Mouse (Mus musculus) hindbrain, embryonic 16.5 days (tissue): ENCODE results near the gene Hc. TPM values are rescaled to one million over a fixed set of nuclear protein-coding genes. Genes with fewer than 3 reads are reported as not detected.

Experiments used
- ATAC-seq: fragments of 200-750 bp; cut with Nextera tagmentation; 2 replicates; pipeline ENCODE4 v1.8.0; 2017; ENCODE audit warnings: moderate TSS enrichment, moderate library complexity
- H3K27ac ChIP-seq: fragments of 300-500 bp; sonication (generic); 2 replicates; pipeline ENCODE4 v1.5.1; 2014; ENCODE audit warnings: low read depth, mild to moderate bottlenecking, control low read depth, low read length, moderate library complexity
- H3K27me3 ChIP-seq: fragments of 300-500 bp; sonication (generic); replicated peaks from 2 replicates; pipeline ENCODE4 v1.6.1; 2014; ENCODE audit warnings: low read length; ENCODE audit not compliant: control insufficient read depth, insufficient read depth
- H3K36me3 ChIP-seq: fragments of 300-500 bp; sonication (generic); 2 replicates; pipeline ENCODE4 v1.6.1; 2014; ENCODE audit warnings: mild to moderate bottlenecking, low read length, moderate library complexity, mixed read lengths; ENCODE audit not compliant: control insufficient read depth, insufficient read depth
- H3K4me1 ChIP-seq: fragments of 300-500 bp; sonication (generic); 2 replicates; pipeline ENCODE4 v1.6.1; 2014; ENCODE audit warnings: low read depth, low read length; ENCODE audit not compliant: control insufficient read depth, insufficient read depth
- H3K4me2 ChIP-seq: fragments of 300-500 bp; sonication (generic); 2 replicates; pipeline ENCODE4 v1.6.1; 2014; ENCODE audit warnings: mild to moderate bottlenecking, low read length, control low read depth, moderate library complexity
- H3K4me3 ChIP-seq: fragments of 300-500 bp; sonication (generic); 2 replicates; pipeline ENCODE4 v1.5.1; 2014; ENCODE audit warnings: mild to moderate bottlenecking, low read length, control low read depth, moderate library complexity
- H3K9ac ChIP-seq: fragments of 300-500 bp; sonication (generic); 2 replicates; pipeline ENCODE4 v1.6.1; 2014; ENCODE audit warnings: low read depth, mild to moderate bottlenecking, control low read depth, low read length, moderate library complexity
- H3K9me3 ChIP-seq: fragments of 300-500 bp; sonication (generic); 2 replicates; pipeline ENCODE4 v1.6.1; 2014; ENCODE audit warnings: mild to moderate bottlenecking, low read length, moderate library complexity; ENCODE audit not compliant: control insufficient read depth
- WGBS: fragments of 180-500 bp; shearing (Covaris S2); extraction: QIAGEN DNeasy Blood & Tissue Kit; methylation state at CpG from one replicate; pipeline ENCODE4 v1.1.7; 2014; 5-methylcytosine and 5-hydroxymethylcytosine counted together
- polyA plus RNA-seq: library from polyadenylated mRNA; unstranded; fragments of >200 nt; fragmentation: Nextera tagmentation; extraction: Ambion mirVana; gene quantifications from 2 replicates; pipeline ENCODE4 v1.2.1, GENCODE M21; 2015

Gene Hc
- polyA plus RNA-seq, 1 experiment from 2014 or later: 0.24 TPM

GRCm38 (mm10) chr2:34987595-34987994 is 73.6 kb downstream of the Hc start:
- Histone ChIP-seq H3K27me3 (no peaks in the 10 kb centered on the region), H3K4me3 (no peak overlapping the region), H3K36me3 (no peaks in the 10 kb centered on the region), H3K9me3 (no peaks in the 10 kb centered on the region), H3K4me2 (no peak overlapping the region), H3K4me1 (peaks cover under 1% of the 10 kb centered on the region; the same call in 1 of the 2 replicates), H3K27ac (no peak overlapping the region), H3K9ac (no peak overlapping the region)
- ATAC-seq: no peak
- WGBS: 77% methylated on average over 1 of the region's 1 CpGs

GRCm38 (mm10) chr2:34984885-34985284 is 76.4 kb downstream of the Hc start:
- no peak for ATAC-seq
- 76% methylated on average over 8 of the region's 8 CpGs for WGBS

GRCm38 (mm10) chr2:34982906-34983698 is 78.1 kb downstream of the Hc start:
- Histone ChIP-seq H3K4me3 (no peak overlapping the region), H3K36me3 (no peaks in the 10 kb centered on the region), H3K4me2 (no peak overlapping the region), H3K27me3 (no peaks in the 10 kb centered on the region), H3K4me1 (peaks cover 4% of the 10 kb centered on the region), H3K9ac (no peak overlapping the region), H3K9me3 (no peaks in the 10 kb centered on the region), H3K27ac (no peak overlapping the region; the same call in 1 of the 2 replicates)
- 72% methylated on average over 11 of the region's 11 CpGs for WGBS
- ATAC-seq: no peak

More at GRCm38 (mm10) chr2:34984885-34985284, 76.4 kb downstream of the Hc start:
- H3K4me3 ChIP-seq: no peak overlapping the region
- H3K36me3 ChIP-seq: no peaks in the 10 kb centered on the region
- H3K27ac ChIP-seq: no peak overlapping the region
- H3K9ac ChIP-seq: no peak overlapping the region
- H3K9me3 ChIP-seq: no peaks in the 10 kb centered on the region
- peaks cover 4% of the 10 kb centered on the region for H3K4me1 ChIP-seq
- H3K27me3 ChIP-seq: no peaks in the 10 kb centered on the region
- H3K4me2 ChIP-seq: no peak overlapping the region

DNA sequence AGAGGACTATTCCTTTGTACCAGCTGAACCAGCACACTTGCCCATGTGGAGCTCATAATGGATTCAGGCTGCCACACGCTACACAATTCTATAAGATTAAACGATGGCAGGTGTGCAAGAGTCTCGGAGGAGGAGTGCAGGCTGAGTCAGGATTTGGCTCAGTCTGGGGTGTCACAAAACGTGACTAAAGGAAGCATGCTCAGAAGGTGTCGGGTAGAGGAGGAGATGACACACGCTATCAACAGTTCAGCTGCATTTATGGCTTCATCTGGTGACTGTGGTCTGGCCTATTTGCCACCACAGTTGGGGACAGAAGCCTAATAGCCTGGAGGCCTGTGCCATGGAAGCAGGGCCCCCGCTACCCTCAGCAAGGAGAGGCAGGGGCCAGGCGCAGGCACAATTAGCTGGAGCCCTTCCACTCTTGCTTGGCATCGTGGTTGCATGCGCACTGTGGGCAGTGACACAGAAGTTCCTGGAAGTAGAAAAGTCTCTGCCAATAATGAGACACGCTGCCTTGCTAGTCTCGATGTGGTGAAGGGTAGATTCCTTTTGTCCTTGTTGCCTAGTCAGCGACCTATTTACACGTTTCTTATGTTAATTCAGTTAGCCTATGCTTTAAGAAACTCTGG is 79.0 kb downstream of the Hc start:
- no peaks in the 10 kb centered on the region for H3K9me3 ChIP-seq
- H3K9ac ChIP-seq: no peak overlapping the region
- no peaks in the 10 kb centered on the region for H3K27me3 ChIP-seq
- H3K4me2 ChIP-seq: no peak overlapping the region
- peak; percentile 56; the same call in 1 of the 2 replicates for ATAC-seq
- WGBS: 45% methylated on average over 14 of the region's 14 CpGs
- no peak overlapping the region for H3K4me3 ChIP-seq
- H3K36me3 ChIP-seq: no peaks in the 10 kb centered on the region
- no peak overlapping the region for H3K27ac ChIP-seq
- H3K4me1 ChIP-seq: peaks cover 4% of the 10 kb centered on the region

DNA sequence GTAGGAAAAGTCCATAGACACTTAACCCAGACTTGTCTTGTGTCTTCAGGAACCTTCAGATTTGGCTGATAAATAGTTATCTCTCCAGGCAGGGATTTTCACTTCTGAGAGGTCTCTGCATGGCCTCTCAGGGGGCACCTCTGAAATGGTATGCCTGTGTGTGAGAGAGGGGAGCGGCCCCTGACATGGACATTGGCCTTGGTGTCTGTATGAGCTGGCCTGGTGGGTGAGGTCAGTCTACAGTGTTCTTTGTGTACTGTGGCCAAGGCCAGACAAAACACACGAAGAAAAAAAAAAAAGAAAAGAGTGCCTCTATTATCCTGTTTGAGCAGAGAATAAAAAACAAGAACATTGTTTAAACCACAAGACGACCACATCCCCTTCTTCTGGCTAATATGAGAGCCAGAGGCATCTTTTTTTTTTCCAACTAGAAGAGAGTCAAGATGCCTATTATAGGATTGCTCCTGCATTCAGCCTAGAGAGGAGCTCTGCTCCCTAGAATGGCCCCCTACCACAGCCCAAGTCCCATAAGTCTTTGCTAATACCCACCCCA is 81.7 kb downstream of the Hc start:
- Histone ChIP-seq H3K9me3 (no peaks in the 10 kb centered on the region), H3K4me1 (peaks cover 4% of the 10 kb centered on the region), H3K36me3 (no peaks in the 10 kb centered on the region), H3K27ac (no peak overlapping the region), H3K9ac (no peak overlapping the region), H3K4me2 (no peak overlapping the region), H3K27me3 (no peaks in the 10 kb centered on the region), H3K4me3 (no peak overlapping the region)
- no peak for ATAC-seq
- WGBS: 61% methylated on average over 3 of the region's 3 CpGs

- ATAC-seq: no peak
- Histone ChIP-seq H3K36me3 (no peaks in the 10 kb centered on the region), H3K4me3 (no peak overlapping the region), H3K27ac (no peak overlapping the region), H3K9ac (no peak overlapping the region), H3K9me3 (no peaks in the 10 kb centered on the region), H3K4me1 (peaks cover 4% of the 10 kb centered on the region), H3K4me2 (no peak overlapping the region), H3K27me3 (no peaks in the 10 kb centered on the region)
- WGBS: 96% methylated on average over 2 of the region's 2 CpGs
Measured at GRCm38 (mm10) chr2:34978226-34978625, 83.0 kb downstream of the Hc start.

DNA sequence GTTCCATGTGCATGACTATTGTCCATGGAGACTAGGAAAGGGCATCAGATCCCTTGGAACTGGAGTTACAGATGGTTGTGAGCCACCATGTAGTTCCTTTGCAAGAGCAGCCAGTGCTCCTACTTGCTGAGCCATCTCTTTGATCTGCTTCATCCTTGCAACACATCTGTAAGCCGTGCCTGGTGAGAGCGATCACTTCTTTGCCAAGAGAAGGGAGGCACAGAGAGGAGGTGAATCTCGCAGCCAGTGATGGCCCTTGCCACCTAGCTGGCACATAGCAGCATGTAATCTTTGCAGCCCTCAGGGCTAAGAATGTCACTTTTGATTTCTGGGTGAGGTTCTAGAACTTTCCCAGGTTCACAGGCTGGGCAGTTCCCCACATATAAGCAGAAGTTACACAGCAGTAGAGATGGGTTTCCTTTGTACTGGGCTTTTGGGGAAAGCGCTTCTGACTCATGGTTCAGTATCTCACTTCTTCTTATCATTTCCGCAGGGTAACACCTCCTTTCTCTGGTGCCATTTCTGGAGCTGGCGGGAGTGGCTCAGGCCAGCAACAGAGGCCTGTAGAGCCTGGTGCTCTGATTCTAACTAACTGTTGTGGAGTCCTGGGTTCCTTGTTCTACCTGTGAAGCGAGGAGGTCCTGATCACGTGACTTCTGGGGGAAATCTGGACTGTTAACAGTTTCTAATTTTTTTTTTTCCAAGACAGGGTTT is 84.1 kb downstream of the Hc start:
- H3K27me3 ChIP-seq: no peaks in the 10 kb centered on the region
- H3K4me3 ChIP-seq: no peak overlapping the region
- no peak overlapping the region for H3K9ac ChIP-seq
- H3K36me3 ChIP-seq: no peaks in the 10 kb centered on the region
- 87% methylated on average over 8 of the region's 8 CpGs for WGBS
- ATAC-seq: no peak
- H3K27ac ChIP-seq: no peak overlapping the region
- no peaks in the 10 kb centered on the region for H3K9me3 ChIP-seq
- H3K4me1 ChIP-seq: peaks cover 2% of the 10 kb centered on the region
- no peak overlapping the region for H3K4me2 ChIP-seq

- no peak overlapping the region for H3K4me3 ChIP-seq
- H3K4me1 ChIP-seq: no peaks in the 10 kb centered on the region
- no peak overlapping the region for H3K9ac ChIP-seq
- no peaks in the 10 kb centered on the region for H3K36me3 ChIP-seq
- H3K27me3 ChIP-seq: no peaks in the 10 kb centered on the region
- no peak for ATAC-seq
- no peaks in the 10 kb centered on the region for H3K9me3 ChIP-seq
- no peak overlapping the region for H3K4me2 ChIP-seq
- no peak overlapping the region for H3K27ac ChIP-seq
- WGBS: 95% methylated on average over 6 of the region's 6 CpGs
Measured at GRCm38 (mm10) chr2:34976447-34976846, 84.8 kb downstream of the Hc start.

GRCm38 (mm10) chr2:34973087-34973486 is 88.2 kb downstream of the Hc start:
- no peak overlapping the region for H3K27ac ChIP-seq
- H3K36me3 ChIP-seq: no peaks in the 10 kb centered on the region
- no peak for ATAC-seq
- no peak overlapping the region for H3K9ac ChIP-seq
- H3K27me3 ChIP-seq: no peaks in the 10 kb centered on the region
- WGBS: 86% methylated on average over 8 of the region's 8 CpGs
- no peak overlapping the region for H3K4me3 ChIP-seq
- no peaks in the 10 kb centered on the region for H3K9me3 ChIP-seq
- no peak overlapping the region for H3K4me2 ChIP-seq
- peaks cover 2% of the 10 kb centered on the region; the same call in 1 of the 2 replicates for H3K4me1 ChIP-seq
